Mouse (Mus musculus): Measurements from ENCODE around the gene Unc13b. TPM values are rescaled to one million over a fixed set of nuclear protein-coding genes. Genes with fewer than 3 reads are reported as not detected.

Gene Unc13b
- total RNA-seq, 2 experiments from 2014 or later, result 1.2 to 1.9 TPM

GRCm38 (mm10) chr4:43309696-43310338 is 251.1 kb downstream of the Unc13b start:
- no peak for DNase-seq (ENCODE audit: low spot score)

Other genes starting within 250 kb of the Unc13b start
- gene Fam205a1, start 205.1 kb upstream of the Unc13b start, total RNA-seq (2021), result not detected
- under 1 TPM in 1 of 2 experiments, not detected in 1; 0.07 TPM for gene Gm12394, start 202.2 kb upstream of the Unc13b start, total RNA-seq (2021)
- gene Fam205c, start 184.7 kb upstream of the Unc13b start, total RNA-seq (2021), result 1 to 10 TPM; 1.1 to 1.2 TPM
- under 1 TPM; 0.26 to 0.66 TPM for gene Phf24, start 142.3 kb upstream of the Unc13b start, total RNA-seq (2021)
- gene Dnajb5, start 109.1 kb upstream of the Unc13b start, total RNA-seq (2021), result 100 to 1,000 TPM; 198 to 225 TPM
- not detected for gene 1700022I11Rik, start 89.3 kb upstream of the Unc13b start, total RNA-seq (2021)
- gene Vcp, start 58.4 kb upstream of the Unc13b start, total RNA-seq (2021), result 100 to 1,000 TPM; 248 to 282 TPM
- 1 to 10 TPM; 1.4 to 1.8 TPM for gene Fancg, start 48.4 kb upstream of the Unc13b start, total RNA-seq (2021)
- 1 to 10 TPM; 6.2 to 7.7 TPM for gene Pigo, start 33.1 kb upstream of the Unc13b start, total RNA-seq (2021)
- 100 to 1,000 TPM in 1 of 2 experiments, 10 to 100 TPM in 1; 88.9 to 105 TPM for gene Stoml2, start 27.2 kb upstream of the Unc13b start, total RNA-seq (2021)
- 10 to 100 TPM; 27.6 to 28.1 TPM for gene Fam214b, start 12.7 kb upstream of the Unc13b start, total RNA-seq (2021)
- not detected for gene Atp8b5, start 208.2 kb downstream of the Unc13b start, total RNA-seq (2021)

All from gastrocnemius, adult 18-20 months (tissue).